Mouse (Mus musculus) lung, embryonic 16.5 days (tissue): ENCODE measurements at regions not wholly inside any gene's neighbourhood (a gene's known extent, or its start where the extent isn't known, plus 50 kb on each side); places are given as distances from the start of the nearest gene placed in this dataset.

Experiments
- ATAC-seq: fragments of 200-750 bp; cut with Nextera tagmentation; 2 replicates; pipeline ENCODE4 v1.8.0; 2017; ENCODE audit warnings: low read depth, mild to moderate bottlenecking, moderate library complexity
- H3K27ac ChIP-seq: fragments of 300-500 bp; sonication (generic); 2 replicates; pipeline ENCODE4 v1.5.1; 2014; ENCODE audit warnings: mild to moderate bottlenecking, control low read depth, low read length
- H3K27me3 ChIP-seq: fragments of 300-500 bp; sonication (generic); 2 replicates; pipeline ENCODE4 v1.6.1; 2014; ENCODE audit warnings: low read depth, low read length, mixed read lengths; ENCODE audit not compliant: control insufficient read depth, insufficient read depth
- H3K36me3 ChIP-seq: fragments of 300-500 bp; sonication (generic); 2 replicates; pipeline ENCODE4 v1.6.1; 2014; ENCODE audit warnings: low read length; ENCODE audit not compliant: control insufficient read depth, insufficient read depth
- H3K4me1 ChIP-seq: fragments of 300-500 bp; sonication (generic); replicated peaks from 2 replicates; pipeline ENCODE4 v1.6.1; 2014; ENCODE audit warnings: low read length, mixed read lengths; ENCODE audit not compliant: control insufficient read depth, insufficient read depth
- H3K4me2 ChIP-seq: fragments of 300-500 bp; sonication (generic); 2 replicates; pipeline ENCODE4 v1.6.1; 2014; ENCODE audit warnings: low read depth, low read length, control low read depth
- H3K4me3 ChIP-seq: fragments of 300-500 bp; sonication (generic); 2 replicates; pipeline ENCODE4 v1.5.1; 2014; ENCODE audit warnings: mild to moderate bottlenecking, low read length, control low read depth
- H3K9ac ChIP-seq: fragments of 300-500 bp; sonication (generic); 2 replicates; pipeline ENCODE4 v1.6.1; 2014; ENCODE audit warnings: low read length, control low read depth
- H3K9me3 ChIP-seq: fragments of 300-500 bp; sonication (generic); 2 replicates; pipeline ENCODE4 v1.6.1; 2016; ENCODE audit warnings: low read length; ENCODE audit not compliant: control insufficient read depth
- WGBS: fragments of 180-500 bp; shearing (Covaris S2); extraction: QIAGEN DNeasy Blood & Tissue Kit; methylation state at CpG from one replicate; pipeline ENCODE4 v1.1.7; 2014; 5-methylcytosine and 5-hydroxymethylcytosine counted together

DNA sequence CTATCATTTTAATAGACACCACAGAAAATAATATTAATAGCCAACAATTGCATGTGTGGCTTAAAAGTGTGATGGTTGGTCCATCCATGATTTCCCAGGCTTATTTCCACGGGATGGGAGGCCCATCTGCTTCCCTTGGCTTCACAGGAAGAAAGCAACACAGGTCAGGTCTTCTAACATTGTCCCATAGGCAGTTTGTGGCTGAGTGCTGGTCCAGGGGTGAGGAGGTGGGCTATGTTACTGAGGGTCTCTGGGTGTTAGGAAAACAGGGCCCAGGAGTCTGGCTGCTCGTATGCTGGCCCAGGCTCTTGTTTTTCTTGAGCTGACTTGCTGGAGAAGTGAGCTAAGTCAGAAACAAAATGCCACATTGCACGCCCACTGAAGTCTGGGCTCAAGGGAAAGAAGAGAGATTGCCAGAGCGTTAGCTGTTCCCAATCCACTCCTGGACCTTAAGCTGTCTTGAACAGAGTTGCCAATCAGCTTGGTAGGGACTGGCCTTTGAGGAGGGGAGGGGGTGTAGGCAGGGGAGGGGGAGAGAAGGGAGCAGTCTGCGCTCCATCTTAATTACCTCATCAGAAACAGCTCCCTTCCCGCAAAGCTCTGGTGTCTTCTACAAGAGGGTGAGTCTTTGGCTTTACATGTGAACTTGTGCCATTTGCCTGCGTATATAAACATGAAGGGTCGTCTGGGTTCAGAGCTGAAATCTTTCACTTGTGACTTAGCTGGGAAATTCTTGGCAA is 82.1 kb upstream of the Osr1 start:
- H3K27ac ChIP-seq, result no peak overlapping the region
- H3K36me3 ChIP-seq, result no peaks in the 10 kb centered on the region
- no peaks in the 10 kb centered on the region for H3K4me1 ChIP-seq
- peak; percentile 83 for ATAC-seq
- 51% methylated on average over 8 of the region's 8 CpGs for WGBS
- H3K9ac ChIP-seq, result no peak overlapping the region
- no peaks in the 10 kb centered on the region for H3K9me3 ChIP-seq
- H3K27me3 ChIP-seq, result no peaks in the 10 kb centered on the region
- H3K4me3 ChIP-seq, result no peak overlapping the region
- H3K4me2 ChIP-seq, result no peak overlapping the region

DNA sequence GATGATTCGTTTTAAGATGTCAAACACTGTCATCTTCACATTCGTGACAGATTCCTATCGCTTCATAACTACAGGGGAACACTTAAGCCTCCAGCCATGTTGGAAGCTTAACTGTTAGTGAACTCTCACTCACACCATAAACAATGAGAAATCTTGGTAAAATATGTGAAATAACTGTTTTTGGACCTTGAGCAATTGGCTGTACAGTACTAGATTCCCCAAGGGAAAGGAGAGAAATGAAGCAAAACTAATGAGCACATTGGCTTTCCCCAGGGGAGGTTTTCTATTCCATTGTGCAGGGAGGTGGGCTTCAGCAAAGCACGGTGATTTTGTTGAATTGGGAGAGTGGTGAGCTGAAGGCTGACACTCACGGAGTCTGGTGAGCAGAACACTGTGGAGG is 56.0 kb upstream of the Osr1 start:
- H3K27me3 ChIP-seq, result no peaks in the 10 kb centered on the region
- H3K9me3 ChIP-seq, result no peaks in the 10 kb centered on the region
- 0 out of 2 replicates have a peak overlapping the region, but pooled peaks have one; percentile 18 for H3K4me2 ChIP-seq
- 58% methylated on average over 5 of the region's 5 CpGs for WGBS
- peak overlapping the region; percentile 47; the same call in 1 of the 2 replicates for H3K27ac ChIP-seq
- no peak overlapping the region for H3K9ac ChIP-seq
- 0 out of 2 replicates have a peak, but pooled peaks have one; percentile 41 for ATAC-seq
- H3K4me1 ChIP-seq, result peaks cover 3% of the 10 kb centered on the region; the same call in 1 of the 2 replicates
- H3K4me3 ChIP-seq, result no peak overlapping the region
- H3K36me3 ChIP-seq, result no peaks in the 10 kb centered on the region

DNA sequence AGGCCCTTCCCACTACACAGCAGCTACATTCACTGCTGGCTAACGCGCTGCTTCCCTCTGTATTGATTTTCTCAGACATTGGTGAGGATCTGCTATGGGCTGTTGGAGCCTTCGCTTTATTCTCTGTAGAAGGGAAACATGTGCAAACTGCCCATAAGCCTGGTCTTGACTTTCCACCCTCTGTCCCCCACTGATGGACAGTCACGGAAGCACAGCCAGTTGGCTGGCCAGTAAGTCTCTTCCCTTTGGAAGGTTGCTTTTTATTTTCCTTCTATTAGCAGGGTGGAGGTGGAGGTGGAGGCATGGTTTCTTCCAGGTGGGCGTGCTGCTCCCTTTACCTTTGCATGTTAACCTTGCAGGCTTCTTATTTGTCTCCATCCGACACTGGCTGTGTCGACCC is 51.1 kb upstream of the Osr1 start:
- H3K4me2 ChIP-seq, result no peak overlapping the region
- no peak overlapping the region for H3K27ac ChIP-seq
- no peak overlapping the region for H3K4me3 ChIP-seq
- 74% methylated on average over 7 of the region's 7 CpGs for WGBS
- no peak overlapping the region for H3K9ac ChIP-seq
- no peaks in the 10 kb centered on the region for H3K27me3 ChIP-seq
- H3K9me3 ChIP-seq, result no peaks in the 10 kb centered on the region
- no peaks in the 10 kb centered on the region for H3K36me3 ChIP-seq
- no peak for ATAC-seq
- peaks cover 7% of the 10 kb centered on the region; the same call in 1 of the 2 replicates for H3K4me1 ChIP-seq

DNA sequence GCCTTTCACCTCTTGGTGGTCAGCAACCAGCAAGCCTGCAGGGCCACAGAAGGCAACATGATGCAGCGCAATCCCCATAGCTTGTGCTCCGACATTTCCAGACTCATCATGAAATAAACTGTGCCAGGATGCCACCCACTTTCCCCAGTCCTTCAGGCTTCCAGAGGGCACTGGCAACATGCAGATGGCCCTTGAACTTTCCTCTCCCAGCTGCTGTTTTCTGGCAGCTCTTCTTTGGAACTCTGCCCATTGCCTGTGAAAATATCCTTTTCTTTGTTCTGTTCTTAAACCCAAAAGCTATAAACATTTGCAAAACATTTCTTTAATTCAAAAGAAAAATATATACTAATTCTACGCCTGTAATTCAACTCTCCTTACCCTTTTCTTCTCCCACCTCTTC is 50.6 kb upstream of the Osr1 start:
- Histone ChIP-seq H3K4me2 (no peak overlapping the region), H3K4me1 (peaks cover 7% of the 10 kb centered on the region; the same call in 1 of the 2 replicates), H3K36me3 (no peaks in the 10 kb centered on the region), H3K4me3 (no peak overlapping the region), H3K27ac (no peak overlapping the region), H3K27me3 (no peaks in the 10 kb centered on the region), H3K9me3 (no peaks in the 10 kb centered on the region), H3K9ac (no peak overlapping the region)
- no peak for ATAC-seq
- WGBS, result 55% methylated on average over 3 of the region's 3 CpGs
